Mouse (Mus musculus): ENCODE data around the gene Gapdh.

DNA sequence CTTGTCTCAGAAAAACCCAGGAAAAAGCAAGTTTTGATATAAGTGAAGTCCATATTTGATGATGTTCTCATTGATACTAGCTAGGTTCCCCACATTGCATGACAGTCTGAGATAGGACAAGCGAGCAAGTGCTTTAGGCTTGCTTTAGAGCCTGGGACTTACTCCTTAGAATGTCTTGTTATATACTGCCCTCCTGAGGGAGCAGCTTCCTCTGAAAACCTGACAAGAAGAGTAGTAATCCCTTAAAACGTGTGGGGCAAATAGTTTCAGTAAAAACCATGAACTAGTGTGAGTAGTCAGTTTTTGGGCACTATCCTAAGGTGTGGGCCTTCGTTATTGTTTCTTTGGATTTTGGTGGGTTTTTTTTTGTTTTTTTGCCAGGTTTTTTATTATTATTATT, 23.1 kb downstream of the Gapdh start:
- TF ChIP-seq CTCF (IDR thresholded peaks at IDR 0.05; ENCODE audit: low read depth) = no peak
- TF ChIP-seq EP300 (optimal IDR thresholded peaks at IDR 0.05) = no peak

All from stomach, postnatal 0 days (tissue).